Mouse (Mus musculus) small intestine, adult 2 months (tissue): ENCODE measurements around the gene R3hdml. TPM values are rescaled to one million over a fixed set of nuclear protein-coding genes. Genes with fewer than 3 reads are reported as not detected.

ENCODE experiments used
- H3K27ac ChIP-seq: fragments of 200-500 bp; 2 replicates; pipeline ENCODE4 v1.5.1; 2012; ENCODE audit warnings: low read depth, low read length, control low read depth, inconsistent platforms; ENCODE audit not compliant: insufficient read depth
- H3K27me3 ChIP-seq: fragments of 200-500 bp; 2 replicates; pipeline ENCODE4 v1.6.1; 2012; ENCODE audit warnings: mild to moderate bottlenecking, moderate library complexity, low read length, inconsistent platforms; ENCODE audit not compliant: control insufficient read depth, insufficient read depth
- H3K36me3 ChIP-seq: fragments of 200-500 bp; 2 replicates; pipeline ENCODE4 v1.6.1; 2012; ENCODE audit warnings: mild to moderate bottlenecking, low read length, control low read depth, inconsistent platforms; ENCODE audit not compliant: control insufficient read depth, insufficient read depth
- H3K4me1 ChIP-seq: fragments of 200-500 bp; 2 replicates; pipeline ENCODE4 v1.6.1; 2012; ENCODE audit warnings: low read length, inconsistent platforms, mixed read lengths; ENCODE audit not compliant: control insufficient read depth, insufficient read depth, insufficient read length
- H3K4me3 ChIP-seq: fragments of 200-500 bp; 2 replicates; pipeline ENCODE4 v1.5.1; 2012; ENCODE audit warnings: low read depth, mild to moderate bottlenecking, control low read depth, inconsistent platforms, low read length, moderate library complexity
- CTCF ChIP-seq: fragments of 200-500 bp; IDR thresholded peaks from 2 replicates; pipeline ENCODE4 v1.5.1; 2012; ENCODE audit warnings: low read depth, mild to moderate bottlenecking, control low read depth, inconsistent platforms, low read length, moderate library complexity, mixed read lengths; ENCODE audit not compliant: insufficient replicate concordance, insufficient read length; ENCODE audit errors: extremely low read depth
- POLR2A ChIP-seq: fragments of 200-500 bp; IDR thresholded peaks from 2 replicates; pipeline ENCODE4 v1.6.1; 2012; ENCODE audit warnings: low read depth, mild to moderate bottlenecking, control low read depth, inconsistent platforms, low read length, moderate library complexity
- WGBS: fragments of 180-500 bp; shearing (Covaris S2); methylation state at CpG from one replicate; pipeline ENCODE4 v1.1.7; 2018; 5-methylcytosine and 5-hydroxymethylcytosine counted together
- polyA plus RNA-seq: library from polyadenylated mRNA; depleted of rRNA; stranded (reverse); fragments of >200 nt; gene quantifications from 2 replicates; pipeline ENCODE4 v1.2.3, GENCODE M21; 2012; rRNA removed

The R3hdml gene
- 0.11 and 2.7 TPM in 2 replicates for polyA plus RNA-seq

GRCm38 (mm10) chr2:163492018-163492417 is at the start of gene R3hdml:
TSS of gene R3hdml (plus strand) at chr2:163492318.
- H3K27me3 ChIP-seq = no peaks in the 10 kb centered on the region
- H3K4me3 ChIP-seq = no peak within 1 kb of the TSS
- TF ChIP-seq CTCF = no peak
- no peak for TF ChIP-seq POLR2A
- WGBS = 80% methylated on average over 5 of the region's 5 CpGs
- H3K27ac ChIP-seq = no peak within 1 kb of the TSS
- H3K36me3 ChIP-seq = no peaks in the 10 kb centered on the region
- H3K4me1 ChIP-seq = no peaks in the 10 kb centered on the region

DNA sequence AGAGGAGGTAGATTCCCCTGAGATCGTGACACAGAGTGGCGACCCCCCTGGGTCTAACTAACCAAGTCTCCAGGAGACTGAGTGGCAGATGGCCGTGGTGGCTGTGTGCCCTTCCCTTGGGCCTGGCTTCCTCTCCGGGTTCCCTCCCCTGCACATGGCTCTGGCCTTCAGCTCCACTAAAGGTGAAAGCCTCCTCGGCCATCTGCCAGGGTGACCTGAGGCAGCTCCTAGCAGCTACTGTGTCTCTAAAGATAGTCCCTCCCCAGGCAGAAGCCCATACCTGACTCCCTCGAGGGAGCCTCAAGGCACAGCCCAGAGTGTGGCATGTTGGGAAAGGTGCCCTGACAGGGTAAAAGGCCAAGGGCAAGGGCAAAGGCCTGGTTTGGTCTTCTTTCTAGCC is 48.6 kb upstream of the R3hdml start:
- no peak overlapping the region for H3K27ac ChIP-seq
- no peaks in the 10 kb centered on the region for H3K36me3 ChIP-seq
- peaks cover 13% of the 10 kb centered on the region for H3K27me3 ChIP-seq
- TF ChIP-seq CTCF (no peak), POLR2A (no peak)
- H3K4me3 ChIP-seq = no peak overlapping the region
- WGBS = 53% methylated on average over 6 of the region's 6 CpGs
- no peaks in the 10 kb centered on the region for H3K4me1 ChIP-seq

GRCm38 (mm10) chr2:163444017-163444416 is 48.1 kb upstream of the R3hdml start:
- Histone ChIP-seq H3K4me3 (no peak overlapping the region), H3K36me3 (no peaks in the 10 kb centered on the region), H3K27me3 (peaks cover 9% of the 10 kb centered on the region), H3K4me1 (no peaks in the 10 kb centered on the region), H3K27ac (no peak overlapping the region)
- WGBS = 38% methylated on average over 7 of the region's 7 CpGs
- TF ChIP-seq POLR2A (no peak), CTCF (no peak)

DNA sequence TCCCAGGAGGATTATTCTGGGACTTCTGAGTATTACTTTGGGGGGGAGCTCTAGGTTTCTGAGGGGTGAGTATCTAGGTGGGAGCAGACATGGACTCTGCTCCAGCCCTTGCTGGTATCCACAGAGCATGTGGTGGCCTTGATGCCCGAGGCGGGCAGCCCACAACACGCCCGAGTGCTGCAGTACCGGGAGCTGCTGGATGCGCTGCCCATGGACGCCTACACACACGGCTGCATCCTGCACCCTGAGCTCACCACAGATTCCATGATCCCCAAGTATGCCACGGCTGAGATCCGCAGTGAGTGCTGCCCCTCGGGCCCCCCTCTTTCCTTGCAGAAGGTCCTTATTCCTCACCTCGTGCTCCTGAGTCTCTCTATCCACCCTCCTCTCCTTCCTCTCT is 44.7 kb upstream of the R3hdml start:
- no peaks in the 10 kb centered on the region for H3K36me3 ChIP-seq
- no peak overlapping the region for H3K4me3 ChIP-seq
- H3K27me3 ChIP-seq = 0 out of 2 replicates have a peak, but pooled peaks cover 7% of the 10 kb centered on the region
- no peaks in the 10 kb centered on the region for H3K4me1 ChIP-seq
- H3K27ac ChIP-seq = no peak overlapping the region
- TF ChIP-seq POLR2A = no peak
- 76% methylated on average over 12 of the region's 12 CpGs for WGBS

DNA sequence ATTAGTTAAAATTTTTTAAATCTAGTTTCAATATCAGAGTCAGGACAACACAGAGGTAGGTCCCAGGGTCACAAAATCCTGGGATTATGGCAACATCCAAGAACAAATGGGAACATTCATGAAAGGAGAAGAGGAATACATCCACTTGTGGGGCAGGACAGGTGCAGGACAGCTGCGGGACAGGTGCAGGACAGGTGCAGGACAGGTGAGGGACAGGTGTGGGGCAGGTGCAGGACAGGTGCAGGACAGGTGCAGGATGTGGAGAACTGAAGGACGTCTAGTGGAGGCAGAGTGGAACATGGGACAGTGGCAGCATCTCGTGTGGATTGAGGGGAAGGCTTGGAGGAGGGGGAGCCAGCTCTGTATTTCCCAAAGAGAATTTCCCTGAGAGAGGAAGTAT is 42.8 kb upstream of the R3hdml start:
- Histone ChIP-seq H3K27me3 (0 out of 2 replicates have a peak, but pooled peaks cover 3% of the 10 kb centered on the region), H3K36me3 (no peaks in the 10 kb centered on the region), H3K4me1 (no peaks in the 10 kb centered on the region), H3K27ac (no peak overlapping the region), H3K4me3 (no peak overlapping the region)
- TF ChIP-seq CTCF = no peak
- TF ChIP-seq POLR2A = no peak
- WGBS = 26% methylated on average over 3 of the region's 3 CpGs

GRCm38 (mm10) chr2:163450668-163451295 is 41.3 kb upstream of the R3hdml start:
- 47% methylated on average over 6 of the region's 6 CpGs for WGBS
- no peak for TF ChIP-seq CTCF
- TF ChIP-seq POLR2A = no peak
- Histone ChIP-seq H3K36me3 (no peaks in the 10 kb centered on the region), H3K27me3 (0 out of 2 replicates have a peak, but pooled peaks cover 3% of the 10 kb centered on the region), H3K27ac (no peak overlapping the region), H3K4me3 (no peak overlapping the region), H3K4me1 (no peaks in the 10 kb centered on the region)

GRCm38 (mm10) chr2:163452738-163453137 is 39.4 kb upstream of the R3hdml start:
- TF ChIP-seq CTCF (no peak), POLR2A (no peak)
- Histone ChIP-seq H3K4me1 (no peaks in the 10 kb centered on the region), H3K27me3 (0 out of 2 replicates have a peak, but pooled peaks cover 3% of the 10 kb centered on the region), H3K36me3 (no peaks in the 10 kb centered on the region), H3K4me3 (no peak overlapping the region), H3K27ac (no peak overlapping the region)
- 80% methylated on average over 6 of the region's 6 CpGs for WGBS
